Mouse (Mus musculus) kidney, adult 18-20 months (tissue): ENCODE results near the gene Insrr.

Experiments
- DNase-seq: peaks from one replicate; pipeline ENCODE4 v3.0.0; 2021

Insrr gene

DNA sequence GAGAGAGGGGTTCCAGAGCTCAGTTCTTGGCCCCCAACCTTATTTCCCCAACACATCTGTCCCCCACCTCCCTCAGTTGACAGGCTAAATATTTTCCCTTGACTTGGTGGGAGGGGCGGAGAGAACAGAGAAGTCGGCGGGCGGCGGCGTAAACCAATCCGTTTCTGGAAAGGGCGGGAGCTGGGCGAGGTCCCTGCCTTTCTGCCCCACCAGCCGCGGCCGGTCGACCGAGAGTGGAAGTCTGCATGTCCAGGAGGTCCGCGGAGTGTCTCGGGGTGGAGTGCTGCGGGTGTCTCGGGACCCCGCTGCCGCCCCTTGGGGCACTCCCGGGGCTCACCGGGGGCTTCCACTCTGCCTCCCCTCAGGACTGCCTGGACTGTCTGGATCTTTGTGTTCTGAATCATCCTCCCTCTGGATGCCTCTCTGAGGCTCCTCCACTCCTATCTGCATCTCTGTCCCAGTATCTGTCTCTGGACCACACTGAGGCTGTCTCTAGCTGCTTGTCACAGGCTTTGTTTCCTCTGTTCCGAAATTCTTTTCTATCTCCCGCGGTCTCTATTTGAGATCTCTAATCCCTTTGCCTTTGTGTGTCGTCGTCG, at the start of gene Insrr:
Insrr (plus strand) TSS at position 216 of the 599 bp plus-strand sequence.
- DNase-seq: peak; percentile 42

DNA sequence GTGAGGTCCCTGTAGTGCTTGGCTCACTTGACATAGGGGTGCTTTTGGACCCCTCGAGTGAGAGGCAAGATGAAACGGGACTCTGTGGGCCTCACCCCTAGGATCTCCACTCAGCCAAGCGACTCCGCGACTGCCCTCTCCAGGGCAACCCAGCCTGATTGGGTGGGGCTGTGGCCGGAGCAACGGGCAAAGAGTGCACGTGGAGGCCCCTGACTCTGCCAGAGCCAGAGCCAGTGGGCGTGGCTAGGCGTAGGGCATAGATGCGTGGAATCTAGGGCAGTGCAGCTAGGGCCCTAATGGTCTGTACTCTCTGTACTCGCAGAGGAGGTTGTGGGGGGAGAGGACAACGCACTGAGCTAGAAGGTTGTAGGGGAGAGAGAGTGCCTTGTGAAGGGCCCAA, 48.3 kb upstream of the Insrr start, which contains the start of gene Lrrc71:
Lrrc71 (minus strand) TSS at position 195 of the 400 bp plus-strand sequence.
- peak; percentile 41 for DNase-seq

DNA sequence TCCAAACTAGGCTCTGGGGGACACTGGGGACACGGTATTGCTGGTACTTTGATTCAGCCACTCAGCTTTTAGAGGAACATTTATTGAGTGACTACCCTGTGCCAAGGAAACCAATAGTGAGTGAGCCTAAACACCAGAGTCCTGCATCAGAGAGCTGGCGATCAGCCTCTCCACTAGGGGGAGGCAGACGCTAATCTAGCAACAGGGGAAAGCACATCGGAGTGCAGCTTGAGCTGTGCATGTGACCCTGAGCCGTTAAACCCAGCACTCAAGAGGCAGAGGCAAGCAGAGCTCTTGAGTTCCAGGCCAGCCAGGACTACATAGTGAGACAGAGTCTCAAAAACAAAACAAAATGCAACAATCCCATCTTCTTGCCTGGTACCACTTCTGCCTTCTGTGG, 47.7 kb upstream of the Insrr start:
- DNase-seq: peak; percentile 73

DNA sequence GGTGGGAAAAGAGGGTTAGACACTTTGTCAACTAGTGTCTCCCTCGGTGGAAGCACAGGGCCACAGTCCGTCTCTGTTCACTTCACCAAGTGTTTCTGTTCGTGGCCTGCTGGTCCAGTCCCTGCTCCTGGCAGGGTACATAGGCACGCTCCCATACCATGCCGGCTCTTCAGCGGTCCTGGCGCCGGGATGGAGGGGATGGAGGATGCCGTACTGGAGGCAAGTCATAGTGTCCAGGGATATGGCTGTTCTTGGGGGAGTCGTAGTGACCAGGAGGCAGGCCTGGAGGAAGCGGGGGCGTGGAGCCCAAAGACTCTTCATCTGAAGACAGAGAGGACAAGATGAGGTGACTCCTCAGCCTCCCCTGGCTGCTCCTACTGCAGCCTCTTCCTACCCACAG, 46.8 kb upstream of the Insrr start:
- no peak for DNase-seq

DNA sequence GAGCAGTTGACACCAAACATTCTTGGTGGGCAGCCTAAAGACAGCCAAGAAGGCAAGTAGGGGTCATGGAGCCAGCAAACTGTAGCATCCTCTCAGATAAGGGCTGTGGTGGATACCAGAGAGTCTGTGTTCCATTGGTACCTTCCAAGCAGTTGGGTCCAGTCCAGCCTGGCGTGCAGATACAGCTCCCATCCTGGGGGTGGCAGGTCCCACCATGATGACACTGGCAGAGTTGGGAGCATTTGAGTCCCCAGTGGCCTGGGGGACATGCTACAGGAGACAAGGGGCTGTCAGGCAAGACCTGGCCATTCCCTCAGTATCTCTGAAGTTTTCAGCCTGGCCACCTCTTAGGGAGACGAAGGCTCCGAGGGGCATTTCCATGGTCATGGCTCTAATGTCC, 44.2 kb upstream of the Insrr start:
- DNase-seq: no peak

DNA sequence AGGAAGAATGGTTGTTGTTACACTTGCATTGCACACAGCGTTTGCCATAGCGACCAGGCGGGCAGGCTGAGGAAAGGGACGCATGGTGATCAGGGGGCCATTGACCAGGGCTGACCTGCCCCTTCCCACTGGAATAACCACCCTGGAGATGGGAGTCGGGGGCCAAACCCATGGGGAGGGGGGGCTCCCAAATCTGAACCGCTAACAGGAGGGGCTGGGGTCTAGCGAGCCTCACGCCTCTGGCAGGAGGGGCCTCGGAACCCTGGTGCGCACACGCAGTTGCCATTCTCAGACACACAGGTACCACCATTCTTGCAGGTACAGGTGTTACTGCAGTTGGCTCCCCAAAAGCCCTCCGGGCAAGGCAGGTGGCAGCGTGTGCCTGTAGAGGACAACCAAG, 42.9 kb upstream of the Insrr start:
- no peak for DNase-seq

DNA sequence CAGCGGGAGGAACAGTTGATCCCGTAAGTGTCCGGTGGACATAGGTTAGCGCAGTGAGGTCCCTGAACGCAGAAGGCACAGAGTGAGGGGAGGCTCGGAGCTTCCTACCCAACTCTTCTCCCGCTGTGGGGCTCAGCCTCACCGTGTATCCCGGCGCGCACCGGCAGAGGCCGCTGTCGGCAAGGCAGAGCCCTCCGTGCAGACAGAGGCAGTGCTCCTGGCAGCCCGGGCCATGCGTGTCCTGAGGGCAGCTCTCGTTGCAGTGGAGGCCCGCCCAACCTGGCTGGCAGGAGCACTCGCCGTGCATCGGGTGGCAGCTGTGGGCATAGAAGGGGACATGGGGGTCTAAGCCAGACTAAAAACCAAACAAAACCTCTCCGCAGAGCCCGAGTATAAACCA, 40.8 kb upstream of the Insrr start:
- peak; percentile 89 for DNase-seq

DNA sequence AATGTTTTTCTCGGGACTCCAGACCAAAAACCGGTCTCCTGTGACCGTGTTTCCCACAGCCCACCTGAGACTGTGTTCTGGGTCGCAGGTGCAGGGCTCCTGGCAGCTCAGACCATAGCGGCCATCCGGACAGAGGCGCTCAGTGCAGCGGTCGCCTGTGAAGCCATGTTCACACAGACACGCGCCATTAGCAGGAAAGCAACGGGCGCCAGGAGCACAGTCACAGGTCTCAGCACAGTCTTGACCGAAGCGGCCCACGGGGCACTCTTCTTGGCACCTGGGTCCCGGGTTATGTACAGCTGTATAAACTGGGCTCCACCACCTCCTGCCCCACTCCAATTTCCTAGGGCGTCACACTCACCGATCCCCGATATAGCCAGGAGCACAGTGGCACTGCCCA, 40.3 kb upstream of the Insrr start:
- no peak for DNase-seq

DNA sequence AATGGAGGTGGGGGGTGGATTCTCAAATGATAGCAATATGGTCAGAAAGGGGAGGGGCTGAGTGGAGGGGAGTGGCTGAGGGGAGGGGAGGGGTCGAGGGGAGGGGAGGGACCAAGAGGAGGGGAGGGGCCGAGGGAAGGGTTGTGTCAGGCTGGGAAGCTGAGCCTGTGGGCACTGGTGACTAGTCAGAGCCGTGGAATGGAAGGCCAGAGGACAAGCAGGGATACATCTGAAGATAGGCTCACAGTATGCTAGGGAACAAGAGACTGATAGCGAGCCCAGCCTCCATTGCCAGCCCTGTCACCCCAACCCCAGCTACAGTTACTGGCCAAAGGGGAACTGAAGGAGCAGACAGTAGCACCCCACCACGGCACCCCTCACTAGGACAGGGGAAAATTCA, 38.1 kb upstream of the Insrr start:
- no peak for DNase-seq

DNA sequence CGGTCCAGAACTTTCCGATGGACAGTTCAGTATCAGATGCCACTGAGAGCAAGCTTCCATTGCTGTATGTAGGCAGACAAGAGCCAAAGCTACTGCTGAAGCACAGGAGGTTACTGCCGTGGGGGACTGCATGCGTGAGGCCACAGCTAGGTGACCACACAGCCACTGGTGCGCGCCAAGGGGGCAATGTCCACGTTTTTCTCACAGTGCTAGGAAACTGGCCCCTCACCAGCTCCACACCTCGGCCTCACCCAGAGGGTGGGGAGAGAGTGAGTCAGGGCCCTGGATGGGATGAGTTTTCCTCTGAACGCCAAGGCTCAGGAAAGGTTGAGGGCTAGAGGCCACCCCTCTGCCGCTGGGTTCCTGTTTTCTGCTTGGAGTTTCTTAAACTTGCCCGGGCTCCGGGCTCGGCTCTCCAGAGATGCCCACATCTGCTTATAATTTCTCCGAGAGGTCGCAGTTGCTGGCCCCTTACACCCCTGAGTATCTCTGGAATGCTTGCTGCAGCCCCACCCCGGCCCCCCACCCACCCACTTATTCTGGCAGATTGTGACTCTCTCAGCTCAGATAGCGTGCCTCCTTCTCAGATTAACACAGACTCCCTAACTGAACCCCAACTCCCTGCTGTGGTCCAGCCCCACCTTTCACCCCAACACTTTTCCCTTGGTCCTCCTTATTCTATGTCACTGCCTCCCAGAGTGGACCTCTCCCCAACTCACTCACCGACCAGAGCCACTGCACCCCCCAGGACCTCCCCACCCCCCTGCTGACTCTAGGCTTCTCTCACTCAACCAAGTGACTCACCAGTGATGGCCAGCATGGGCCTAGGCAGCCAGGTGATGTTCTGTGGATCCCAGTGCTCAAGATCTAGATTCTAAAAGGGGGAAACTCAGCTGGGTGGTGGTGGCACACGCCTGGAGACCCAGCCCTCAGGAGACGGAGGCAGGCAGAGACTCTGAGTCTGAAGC, 35.1 kb upstream of the Insrr start:
- DNase-seq: no peak

DNA sequence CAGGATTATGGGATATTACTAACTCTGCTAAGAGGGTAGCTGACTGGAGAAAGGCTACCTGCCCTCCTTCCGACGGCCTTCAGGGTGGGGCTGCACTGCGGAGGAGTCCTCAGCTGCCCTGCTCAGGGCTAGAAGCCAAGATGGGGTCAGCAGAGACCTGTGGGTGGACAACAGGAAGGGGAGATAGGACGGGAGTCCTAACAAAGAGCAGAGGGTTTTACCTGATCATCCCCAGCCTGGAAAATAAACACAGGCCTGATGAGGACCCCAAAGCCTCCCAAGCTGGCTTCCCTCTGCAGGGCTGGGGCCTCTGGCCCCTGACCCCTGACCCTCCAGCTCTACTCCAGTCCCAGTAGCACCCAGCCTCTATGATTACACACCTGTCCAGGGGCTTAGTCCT, 33.5 kb upstream of the Insrr start:
- DNase-seq: no peak

DNA sequence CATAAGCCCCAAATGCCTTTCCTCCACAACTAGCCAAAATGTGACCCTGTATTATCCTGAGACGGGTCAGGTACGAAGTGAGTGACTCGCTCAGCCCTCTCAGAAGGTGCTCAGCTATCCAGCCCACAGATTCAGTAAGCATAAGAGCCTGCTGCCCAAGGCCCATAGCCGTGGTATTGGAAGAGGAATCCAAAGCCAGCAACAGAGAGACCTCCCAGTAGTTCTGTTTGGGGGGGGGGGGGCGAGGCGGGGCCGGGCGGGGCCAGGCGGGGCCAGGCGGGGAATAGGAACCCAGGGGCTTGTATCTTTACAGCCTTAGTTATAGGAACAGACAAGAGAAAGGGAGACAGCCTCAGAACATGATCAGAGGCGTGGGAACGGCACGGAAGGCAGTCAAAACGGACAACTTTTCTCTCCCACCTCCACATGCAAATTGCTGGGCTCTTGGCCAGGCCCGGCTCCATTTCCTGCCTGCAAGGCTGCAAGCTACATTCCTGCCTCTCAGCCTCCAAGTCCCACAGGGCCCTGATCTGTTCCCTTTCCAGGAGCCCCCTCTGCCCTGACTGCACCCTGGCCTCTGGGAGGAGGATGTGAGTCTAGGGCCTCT, 33.0 kb upstream of the Insrr start:
- peak; percentile 78 for DNase-seq

DNA sequence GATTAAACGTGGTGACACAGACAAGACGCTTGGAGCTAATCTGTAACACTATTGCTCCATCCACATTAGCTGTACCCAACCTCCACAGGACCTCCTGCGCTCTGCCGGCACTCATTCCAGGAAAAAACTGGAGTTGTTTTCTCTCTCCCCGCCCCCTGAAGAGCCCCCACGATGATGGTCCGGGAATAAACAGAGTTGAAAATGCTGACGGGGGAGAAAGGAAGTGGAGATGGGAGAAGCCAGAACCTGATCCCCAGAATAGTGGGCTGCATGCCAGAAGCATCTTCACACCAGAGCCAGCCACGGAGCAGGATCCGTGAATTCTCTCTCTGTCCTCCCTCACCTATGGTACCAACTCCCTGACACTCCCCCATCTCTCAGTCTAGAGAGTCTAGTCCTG, 32.2 kb upstream of the Insrr start:
- DNase-seq: no peak

DNA sequence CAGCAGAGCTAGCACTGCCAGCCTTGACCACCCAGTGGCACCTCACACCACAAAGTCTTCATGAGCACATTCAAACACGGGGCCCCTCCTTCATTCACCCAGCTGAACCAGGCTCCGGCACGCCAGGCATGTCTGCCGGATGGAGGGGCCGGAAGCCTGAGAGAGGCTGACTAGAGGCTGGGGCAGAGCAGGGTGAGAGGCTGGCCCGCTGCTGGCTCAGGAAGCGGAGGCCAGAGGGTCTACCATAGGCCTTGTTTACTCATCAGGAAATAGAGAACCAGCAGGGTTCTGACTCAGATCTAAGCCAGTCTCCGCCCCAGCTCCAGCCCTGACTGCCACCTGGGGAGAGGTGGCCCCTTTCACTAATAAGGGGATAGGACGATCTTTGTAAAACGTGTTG, 31.7 kb upstream of the Insrr start:
- DNase-seq: peak; percentile 57

DNA sequence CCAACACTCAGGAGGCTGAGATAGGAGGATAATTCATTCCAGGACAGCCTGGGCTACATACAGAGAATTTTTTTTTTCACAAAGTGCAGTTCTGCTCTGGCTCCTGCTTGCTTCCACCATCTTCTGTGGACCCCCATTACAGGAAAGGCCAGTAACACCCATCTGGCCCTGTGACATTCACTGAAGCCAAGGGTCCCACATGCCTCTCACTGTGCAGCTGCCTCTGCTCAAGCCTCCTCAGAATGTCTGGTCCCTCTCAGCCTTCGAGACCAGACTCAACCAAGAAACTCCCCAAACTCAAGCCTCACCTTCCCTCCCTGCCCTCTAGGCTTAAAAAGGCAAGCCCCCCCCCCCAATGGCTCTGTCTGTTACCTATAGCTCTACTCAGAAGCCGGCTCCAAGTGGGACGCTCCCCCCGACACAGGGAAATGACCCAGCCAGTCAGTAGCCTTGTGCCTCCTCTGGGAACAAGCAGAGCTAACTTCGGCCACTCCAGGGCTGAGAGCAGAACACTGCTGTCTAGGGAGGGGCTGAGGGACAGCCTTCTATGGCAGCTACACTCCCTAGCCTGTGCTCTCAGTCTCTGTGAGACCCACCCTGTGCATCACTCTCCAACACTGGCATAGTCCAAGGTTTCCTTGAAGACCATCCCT, 31.0 kb upstream of the Insrr start:
- no peak for DNase-seq

DNA sequence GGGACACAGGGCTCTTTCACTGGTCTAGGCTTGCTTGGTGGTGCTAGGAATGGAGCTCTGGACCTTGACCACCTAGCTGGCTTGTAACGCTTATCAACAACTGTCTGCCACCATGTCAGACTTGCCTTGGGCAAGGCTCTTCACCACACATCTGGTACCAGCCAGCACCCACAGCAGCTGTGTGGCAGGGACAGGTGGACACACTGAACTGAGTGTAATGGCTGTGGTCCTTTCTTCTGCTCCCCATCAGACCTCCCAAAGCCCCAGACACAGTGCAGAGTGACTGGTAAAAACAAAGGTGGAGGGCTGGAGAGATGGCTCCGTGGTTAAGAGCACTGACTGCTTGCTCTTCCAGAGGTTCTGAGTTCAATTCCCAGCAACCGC, 30.5 kb upstream of the Insrr start:
- DNase-seq: no peak

DNA sequence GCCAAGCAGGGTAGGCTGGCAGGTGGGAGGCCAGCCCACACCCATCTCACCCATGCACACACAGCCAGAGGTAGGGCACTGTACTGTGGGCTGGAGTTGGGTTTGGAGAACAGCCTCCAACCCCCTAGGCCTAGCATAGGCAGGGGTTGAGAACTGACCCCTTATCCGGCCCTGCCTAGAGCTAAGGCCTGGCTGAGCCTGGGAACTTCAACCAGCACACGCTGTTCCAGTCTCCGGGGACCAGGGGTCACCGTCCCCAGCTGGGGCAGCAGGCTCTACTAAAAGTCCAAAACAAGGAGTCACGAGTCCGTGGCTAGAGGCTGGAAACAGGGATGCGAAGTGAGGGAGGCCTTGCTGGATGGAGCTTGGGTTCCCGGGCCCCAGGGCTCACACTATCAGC, 29.0 kb upstream of the Insrr start:
- peak; percentile 52 for DNase-seq

DNA sequence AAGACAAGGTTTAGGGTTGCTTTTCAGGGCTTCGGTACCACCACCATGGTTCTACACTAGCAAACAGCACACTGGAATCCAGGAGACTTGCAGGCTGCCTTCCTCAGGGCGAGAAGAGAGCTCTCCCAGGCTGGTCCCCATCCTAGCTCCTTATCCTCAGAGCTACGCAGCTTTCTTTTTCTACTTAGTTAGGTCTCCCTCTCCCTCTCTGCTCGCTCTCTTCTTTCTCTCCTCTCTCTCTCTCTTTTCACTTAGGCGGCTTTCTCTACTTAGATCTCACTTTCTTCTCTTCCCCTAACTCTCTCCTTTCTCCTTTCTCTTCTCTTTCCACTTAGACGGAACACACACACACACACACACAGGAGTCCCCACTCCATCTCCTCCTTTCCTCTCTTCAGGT, 28.3 kb upstream of the Insrr start:
- DNase-seq: no peak

DNA sequence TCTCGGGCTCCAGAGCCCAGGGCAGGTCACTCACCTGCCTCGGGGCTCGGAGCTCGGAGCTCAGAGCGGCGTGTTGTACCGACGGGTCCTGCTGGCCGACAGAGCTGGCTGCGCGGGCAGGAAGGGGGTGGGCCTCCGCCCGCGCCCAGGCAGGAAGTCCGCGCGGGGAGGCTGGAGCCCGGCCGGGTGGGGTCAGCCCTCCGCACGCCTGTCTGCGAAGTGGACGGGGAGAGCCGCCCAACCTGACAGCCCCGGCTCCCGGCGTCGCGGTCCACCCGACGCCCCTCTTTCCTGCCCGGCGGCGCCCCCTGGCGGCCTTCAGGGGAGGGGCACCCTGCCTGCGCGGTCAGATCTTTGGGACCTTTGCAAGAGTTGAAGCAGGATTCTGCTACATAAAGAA, 27.9 kb upstream of the Insrr start:
- peak; percentile 86 for DNase-seq

DNA sequence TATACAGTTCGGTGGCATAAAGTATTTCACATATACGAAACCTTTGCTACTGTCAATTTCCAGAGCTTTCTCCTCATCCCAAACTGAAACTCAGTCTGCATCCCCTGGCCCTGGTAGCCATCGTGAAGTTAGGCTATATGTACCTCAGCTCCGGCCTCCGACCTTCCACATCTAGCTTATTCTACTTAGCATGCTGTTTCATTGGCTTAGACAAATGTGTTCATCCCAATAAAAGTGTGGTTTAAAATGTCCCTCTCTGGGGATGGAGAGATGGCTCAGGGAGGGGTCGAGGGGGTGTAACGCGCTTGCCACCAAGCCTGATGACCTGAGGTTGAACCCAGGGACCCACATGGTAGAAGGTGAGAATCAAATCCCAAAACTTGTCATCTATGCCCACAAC, 27.2 kb upstream of the Insrr start:
- no peak for DNase-seq

DNA sequence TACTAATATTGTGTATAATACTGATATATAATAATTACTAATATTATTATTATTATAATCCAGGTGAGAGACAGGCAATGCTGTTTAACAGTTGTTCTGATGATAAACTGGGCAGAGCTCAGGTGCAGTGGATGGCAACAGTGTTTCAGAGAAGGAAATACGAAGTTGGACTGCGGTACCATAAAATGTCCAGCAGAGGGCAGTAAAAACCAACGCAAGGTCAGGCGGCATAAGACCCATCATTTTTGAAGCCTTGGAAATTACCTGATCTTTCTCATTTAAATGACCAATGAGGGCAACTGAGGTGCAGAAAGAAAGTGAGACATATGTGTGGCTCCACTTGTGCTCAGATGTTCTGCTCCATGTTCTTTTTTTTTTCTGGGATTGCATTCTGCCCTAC, 26.5 kb upstream of the Insrr start:
- peak; percentile 55 for DNase-seq

DNA sequence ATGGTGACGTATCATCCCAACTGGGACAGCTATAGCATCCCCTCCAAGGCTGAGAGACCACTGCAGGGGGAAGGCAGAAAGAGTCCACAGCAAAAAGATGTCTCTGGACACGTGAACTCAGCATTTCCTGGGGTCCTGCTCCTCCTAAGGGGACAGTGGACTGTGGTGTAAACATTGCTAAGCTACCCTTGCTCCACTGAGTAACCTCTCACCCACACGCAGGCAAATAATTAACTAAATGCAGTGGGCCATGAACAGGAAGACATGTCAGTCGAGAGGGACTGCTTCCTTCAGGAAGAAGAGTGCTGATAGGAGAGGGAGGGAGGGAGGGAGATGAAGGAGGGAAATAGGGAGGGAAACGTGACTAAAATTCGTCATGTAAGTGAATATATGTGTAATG, 25.7 kb upstream of the Insrr start:
- peak; percentile 61 for DNase-seq

DNA sequence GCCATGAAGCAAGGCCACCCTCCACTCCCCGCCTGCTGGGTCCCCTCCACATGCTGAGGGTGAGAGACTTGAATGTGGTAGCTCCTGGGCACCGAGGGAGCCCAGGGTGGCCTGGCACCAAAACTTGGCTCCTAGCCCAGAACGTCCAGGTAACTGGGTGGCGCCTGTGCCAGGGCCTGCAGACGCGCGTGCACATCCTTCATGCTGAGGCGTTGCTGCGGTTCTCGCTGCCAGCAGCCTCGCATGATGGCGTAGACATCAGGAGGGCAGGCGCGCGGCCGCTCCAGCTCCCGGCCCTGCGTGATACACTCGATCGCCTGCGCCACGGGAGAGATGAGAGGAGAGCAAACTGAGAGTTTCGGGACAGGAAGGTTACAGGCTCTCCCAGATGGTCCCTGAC, 18.5 kb upstream of the Insrr start:
- DNase-seq: peak; percentile 48

DNA sequence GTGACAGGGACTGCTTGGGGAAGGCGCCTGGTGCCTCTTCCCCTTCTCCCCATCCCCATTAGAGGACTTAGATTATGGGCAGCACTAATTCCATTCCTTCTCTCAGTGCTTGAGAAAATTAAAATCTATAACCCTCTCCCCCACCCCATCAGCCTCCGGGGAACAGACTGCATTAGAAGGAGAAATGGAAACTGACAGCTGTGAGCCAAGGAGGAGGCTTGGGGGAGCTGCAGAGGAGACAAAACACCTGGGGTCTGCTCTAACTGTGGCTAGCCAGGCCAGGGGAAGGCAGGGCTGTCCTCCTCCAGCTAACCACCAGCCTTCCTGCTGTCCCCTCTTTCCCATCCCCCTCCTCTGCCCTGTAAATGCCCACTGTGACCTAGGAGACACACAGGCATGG, 17.7 kb upstream of the Insrr start:
- DNase-seq: no peak
